Mouse (Mus musculus): ENCODE results near the gene Gm45808. TPM values are rescaled to one million over a fixed set of nuclear protein-coding genes. Genes with fewer than 3 reads are reported as not detected.
"Not testable (repeated sequence)": the region's sequence is repeated elsewhere in the genome, so short reads cannot be mapped to it uniquely, and the experiment has no call there.

The Gm45808 gene
- under 1 TPM; 0.57 to 0.62 TPM for total RNA-seq (2021)
- long read RNA-seq, experiment 1 = 0 reads
- long read RNA-seq, experiment 2 = 0 reads

DNA sequence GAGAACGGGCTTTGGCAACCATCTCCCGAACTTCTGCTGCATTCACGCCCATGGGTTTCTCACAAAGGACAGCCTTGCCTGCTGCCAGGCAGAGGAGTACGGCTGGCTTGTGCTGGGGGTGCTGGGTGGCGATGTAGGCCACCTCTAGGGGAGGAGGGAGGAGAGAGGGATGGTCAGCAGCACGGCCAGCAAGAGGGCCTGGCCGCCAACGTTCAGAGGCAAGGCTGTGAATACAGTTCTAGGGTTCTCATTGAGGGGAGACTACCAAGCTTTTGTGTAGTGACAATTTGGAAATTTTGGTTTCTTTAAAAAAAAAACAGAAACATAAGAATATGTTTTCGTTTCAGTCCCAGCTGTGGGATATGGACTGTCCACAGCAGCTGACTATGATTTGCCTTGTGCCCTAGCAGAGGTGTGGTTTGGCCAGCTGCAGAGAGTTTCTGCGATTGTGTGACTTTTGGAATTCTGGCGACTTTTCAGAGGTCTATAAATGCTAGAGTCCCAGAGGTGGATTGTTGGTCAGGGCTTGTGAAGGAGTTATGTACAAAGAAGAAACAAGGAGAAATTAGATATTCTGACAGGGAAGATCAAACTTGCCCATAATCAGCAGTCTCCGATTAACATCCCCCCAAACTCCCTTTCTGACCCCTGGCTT is at the start of gene Gm45808:
TSS of gene Gm45808 (minus strand) at position 51 of the 655 bp plus-strand sequence.
- no peak for DNase-seq (ENCODE audit: low spot score in 2 of 2)

DNA sequence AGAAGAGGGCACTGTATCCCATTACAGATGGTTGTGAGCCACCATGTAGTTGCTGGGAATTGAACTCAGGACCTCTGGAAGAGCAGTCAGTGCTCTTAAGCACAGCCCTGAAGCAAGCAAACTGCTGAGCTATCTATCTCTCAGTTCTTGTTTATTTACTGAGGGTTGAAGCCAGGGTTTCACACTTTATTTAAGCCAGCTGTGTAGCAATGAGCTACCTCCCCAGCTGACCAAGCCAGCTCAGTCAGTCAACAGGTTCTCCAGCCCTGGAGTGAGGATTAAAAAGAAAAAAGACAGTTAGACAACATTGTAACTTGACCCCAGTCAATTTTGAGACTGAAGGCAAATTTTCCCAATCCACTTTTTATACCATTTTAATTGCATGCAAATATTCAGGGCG is 49.1 kb upstream of the Gm45808 start:
- DNase-seq (ENCODE audit: low spot score in 2 of 2) = no peak

DNA sequence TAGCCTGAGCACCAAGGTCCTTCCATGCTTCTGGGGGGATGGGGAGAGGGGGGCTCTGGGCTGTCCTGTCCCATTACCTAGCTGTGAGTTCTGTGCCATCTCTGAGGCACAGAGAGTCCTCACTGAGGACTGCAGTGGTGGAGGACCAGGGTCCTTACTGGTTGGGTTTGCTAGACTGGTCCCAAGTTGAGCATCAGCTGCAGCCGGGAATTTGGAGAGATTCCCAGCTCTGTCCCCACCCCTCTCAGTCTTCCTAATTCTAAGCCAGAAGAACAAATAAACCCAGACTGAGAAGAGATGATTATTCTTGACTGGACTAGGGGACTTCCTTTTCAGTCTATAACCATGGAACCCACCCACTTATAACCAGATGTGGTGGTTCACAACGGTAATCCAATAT is 44.0 kb upstream of the Gm45808 start:
- DNase-seq (ENCODE audit: low spot score in 2 of 2) = no peak

DNA sequence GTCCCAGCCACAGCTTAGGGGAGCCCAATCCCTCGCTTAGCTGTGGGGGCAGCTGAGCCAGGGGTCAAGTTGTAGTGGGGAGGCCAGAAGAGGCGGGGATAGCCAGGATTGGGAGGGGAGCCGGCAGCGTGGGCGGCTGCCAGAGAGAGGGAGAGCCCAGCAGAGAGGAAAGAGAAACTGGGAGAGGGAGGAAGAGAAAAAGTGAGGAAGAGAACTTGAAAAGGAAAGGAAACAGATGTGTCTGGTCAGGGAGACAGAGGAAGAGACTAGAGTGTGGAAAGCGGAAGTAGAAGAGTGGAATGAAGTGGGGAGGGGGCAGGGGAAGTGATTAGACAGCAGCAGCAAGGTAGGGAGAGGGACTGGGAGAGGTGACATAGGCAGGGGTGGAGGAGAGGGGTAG is 42.9 kb upstream of the Gm45808 start:
- DNase-seq (ENCODE audit: low spot score in 2 of 2) = no peak

DNA sequence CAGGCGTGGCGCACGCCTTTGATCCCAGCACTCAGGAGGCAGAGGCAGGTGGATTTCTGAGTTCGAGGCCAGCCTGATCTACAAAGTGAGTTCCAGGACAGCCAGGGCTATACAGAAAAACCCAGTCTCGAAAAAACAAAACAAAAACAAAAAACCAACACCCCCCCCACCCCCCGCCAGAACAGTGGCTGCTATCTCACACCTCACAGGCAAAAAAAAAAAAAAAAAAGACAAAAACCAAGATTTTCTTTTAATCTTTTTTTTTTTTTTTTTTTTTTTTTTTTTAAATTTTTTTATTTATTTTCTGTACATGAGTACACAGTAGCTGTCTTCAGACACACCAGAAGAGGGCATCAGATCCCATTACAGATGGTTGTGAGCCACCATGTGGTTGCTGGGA is 40.6 kb upstream of the Gm45808 start:
- not testable (repeated sequence) for DNase-seq (ENCODE audit: low spot score in 2 of 2)

DNA sequence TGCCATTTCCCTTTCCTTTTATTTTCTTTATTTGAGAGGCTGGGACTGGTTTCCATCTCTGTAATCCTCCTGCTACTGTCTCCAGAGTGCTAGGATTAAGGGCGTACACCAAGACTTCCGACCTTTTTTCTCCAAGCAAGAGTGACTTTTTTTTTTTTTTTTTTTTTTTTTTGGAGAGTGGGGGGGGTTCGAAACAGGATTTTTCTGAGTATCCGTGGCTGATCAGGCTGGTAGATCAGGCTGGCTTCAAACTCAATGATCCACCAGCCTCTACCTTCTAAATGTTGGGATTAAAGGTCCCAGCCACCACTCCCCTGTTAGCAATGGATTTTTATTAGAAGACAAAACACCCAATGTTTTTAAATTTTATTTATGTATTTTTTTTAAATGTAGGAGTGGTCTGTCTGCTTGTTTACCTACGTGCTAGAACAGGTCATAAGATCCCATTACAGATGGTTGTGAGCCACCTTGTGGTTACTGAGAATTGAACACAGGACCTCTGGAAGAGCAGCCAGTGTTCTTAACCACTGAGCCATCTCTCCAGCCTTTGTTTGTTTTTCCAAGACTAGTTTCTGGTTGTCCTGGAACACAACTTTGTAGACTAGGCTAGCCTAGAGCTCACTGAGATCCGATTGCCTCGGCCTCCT is 40.0 kb upstream of the Gm45808 start:
- DNase-seq (ENCODE audit: low spot score in 2 of 2) = no peak

DNA sequence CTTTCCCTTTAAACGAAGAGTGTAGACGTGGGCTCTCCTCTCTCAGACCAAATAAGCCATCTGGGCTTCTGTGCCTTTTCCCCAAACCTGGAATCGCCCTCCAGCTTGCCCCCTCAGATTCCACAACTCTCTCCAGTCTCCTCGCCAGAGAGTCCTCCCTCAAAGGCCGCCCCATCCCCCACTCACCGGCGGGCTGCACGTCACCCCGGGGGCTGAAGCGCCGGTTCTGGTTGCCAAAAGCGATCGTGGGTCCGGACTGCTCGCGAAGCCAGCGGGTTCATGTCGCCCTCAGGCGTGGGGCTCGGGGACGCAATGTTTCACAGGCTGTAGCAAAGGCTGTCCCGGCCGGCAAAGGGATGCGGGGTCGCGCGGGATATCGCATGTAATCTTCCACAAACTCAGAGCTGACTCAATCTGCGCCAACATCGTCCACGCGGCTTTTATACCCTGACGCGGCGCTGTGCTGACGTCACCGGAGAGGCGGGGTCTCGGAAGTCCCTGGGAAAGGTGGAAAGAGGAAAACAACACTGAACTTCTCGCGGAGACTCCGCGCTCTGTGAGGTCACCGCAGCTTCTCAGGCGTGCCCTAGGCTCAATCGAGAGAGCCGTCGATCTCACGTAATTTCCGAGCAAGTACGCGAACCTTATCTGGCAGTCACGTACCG is 39.3 kb upstream of the Gm45808 start, which contains the start of the genes Ppp1r15a and Plekha4:
TSS of gene Ppp1r15a (minus strand) at position 460 of the 665 bp plus-strand sequence.
TSS of gene Plekha4 (plus strand) at position 522 of the 665 bp plus-strand sequence.
- DNase-seq (ENCODE audit: low spot score in 2 of 2) = peak; percentile 96 to 97

DNA sequence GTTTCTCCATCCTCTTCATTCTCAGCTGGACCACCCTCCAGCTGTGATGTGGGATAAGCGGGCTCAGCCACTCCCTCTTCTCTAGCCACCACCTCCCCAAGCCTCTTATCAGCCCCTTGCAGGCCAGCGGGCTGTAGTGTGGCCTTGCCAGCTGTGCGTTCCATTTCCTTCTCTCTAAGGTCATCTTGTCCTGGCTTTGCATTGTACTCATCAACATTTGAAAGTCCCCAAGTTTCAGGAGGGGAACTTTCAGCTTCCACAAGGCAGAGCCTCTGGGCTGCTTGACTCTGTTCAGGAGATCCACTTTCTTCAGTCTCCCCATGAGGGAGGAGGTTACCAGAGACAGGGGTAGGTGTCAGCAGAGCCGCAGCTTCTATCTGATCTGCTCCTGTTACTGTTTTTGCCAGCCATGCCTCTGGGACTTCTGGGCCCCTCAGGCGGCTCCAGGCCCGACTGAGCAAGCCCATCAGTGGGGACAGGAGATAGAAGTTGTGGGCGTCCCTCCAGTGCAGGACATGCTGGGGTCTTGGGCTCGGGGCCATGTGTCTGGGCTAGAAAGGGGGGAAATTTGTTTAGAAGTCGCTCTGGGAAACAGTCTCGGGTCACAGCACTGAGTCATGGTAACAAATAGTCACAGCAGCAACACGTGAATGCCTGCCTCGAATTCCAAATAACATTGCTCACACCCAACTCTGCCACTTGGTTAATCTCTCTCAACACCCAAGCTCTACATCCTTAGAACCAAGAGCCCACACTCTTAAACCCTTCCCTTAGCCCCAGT is 38.4 kb upstream of the Gm45808 start:
- no peak for DNase-seq (ENCODE audit: low spot score in 2 of 2)

DNA sequence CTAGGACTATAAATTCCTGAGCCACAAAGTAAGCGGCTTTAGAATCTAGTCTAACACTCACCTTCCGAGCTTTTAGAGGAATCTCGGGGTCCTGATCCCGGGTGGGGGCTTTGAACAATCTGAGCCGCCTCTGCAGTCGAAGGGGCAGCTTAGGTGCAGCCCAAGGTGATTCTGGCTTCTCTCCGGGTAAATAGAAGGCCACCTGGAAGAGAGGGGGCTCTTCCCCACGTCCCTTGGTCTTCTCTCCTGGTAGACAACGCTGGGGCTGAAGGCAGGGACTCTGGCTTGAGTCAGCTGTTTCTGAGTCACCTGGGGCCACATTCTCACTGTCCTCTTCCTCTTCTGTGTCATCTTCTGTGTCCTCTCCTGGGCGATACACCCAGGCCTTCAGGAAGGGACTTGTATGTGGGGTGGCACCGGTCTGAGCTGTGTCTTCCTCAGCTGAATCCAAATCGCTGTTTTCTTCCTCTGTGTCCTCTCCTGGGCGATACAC is 37.1 kb upstream of the Gm45808 start:
- no peak for DNase-seq (ENCODE audit: low spot score in 2 of 2)

DNA sequence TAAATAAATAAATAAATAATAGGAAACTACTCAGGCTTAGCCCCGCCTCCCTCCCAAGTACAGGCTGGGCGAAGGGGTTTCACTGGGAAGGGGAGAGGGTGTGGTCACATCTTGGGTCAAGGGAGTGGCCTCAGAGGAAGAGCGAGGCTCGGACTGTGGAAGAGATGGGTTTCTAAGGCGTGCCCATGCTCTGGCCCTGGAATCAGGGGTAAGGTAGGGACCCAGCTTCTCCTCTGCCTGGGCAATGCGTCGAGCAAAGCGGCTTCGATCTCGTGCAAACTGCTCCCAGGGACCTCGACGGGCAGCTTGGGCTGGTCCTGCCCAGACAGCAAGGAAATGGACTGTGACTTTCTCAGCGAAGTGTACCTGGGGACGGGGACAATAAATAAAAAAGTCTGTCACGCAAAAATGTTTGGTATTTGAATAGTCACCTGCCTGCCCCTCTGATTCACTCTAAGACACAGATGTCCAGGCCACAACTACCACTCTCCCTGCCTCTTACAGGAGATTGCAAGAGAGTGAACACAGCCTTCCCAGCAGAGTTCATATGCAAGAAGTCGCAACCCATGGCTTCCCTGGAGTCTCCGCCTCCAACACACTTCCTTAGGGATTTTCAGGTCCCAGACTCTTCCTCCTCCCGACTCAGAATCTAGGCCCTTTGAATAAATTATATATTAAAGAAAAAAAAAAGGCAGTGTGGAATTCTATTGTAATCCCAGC is 36.5 kb upstream of the Gm45808 start:
- no peak for DNase-seq (ENCODE audit: low spot score in 2 of 2)

DNA sequence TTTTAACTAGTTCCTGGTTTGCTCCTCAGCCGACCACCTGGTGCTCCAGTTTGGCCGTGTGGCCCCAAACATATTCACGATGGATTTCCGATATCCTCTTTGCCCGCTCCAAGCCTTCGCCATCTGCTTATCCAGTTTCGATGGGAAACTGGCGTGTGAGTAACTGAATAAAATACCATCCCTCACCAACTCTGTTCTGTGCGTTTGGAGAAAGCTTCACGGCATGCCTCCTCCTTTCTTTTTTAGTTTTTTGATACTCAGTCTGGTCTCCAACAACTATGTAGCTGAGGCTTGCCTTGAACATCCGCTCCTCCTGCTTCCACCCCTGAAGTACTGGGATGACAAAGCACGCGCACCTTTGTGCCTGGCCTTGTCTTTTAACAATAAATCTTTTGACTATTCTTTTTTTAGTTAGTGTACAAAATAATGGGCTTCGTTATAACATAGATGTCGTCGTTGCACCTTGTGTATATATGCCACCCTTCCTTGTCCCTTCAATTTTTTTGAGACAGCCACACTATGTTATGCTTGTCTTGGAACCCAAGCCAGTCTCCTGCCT is 35.7 kb upstream of the Gm45808 start:
- DNase-seq (ENCODE audit: low spot score in 2 of 2) = no peak

DNA sequence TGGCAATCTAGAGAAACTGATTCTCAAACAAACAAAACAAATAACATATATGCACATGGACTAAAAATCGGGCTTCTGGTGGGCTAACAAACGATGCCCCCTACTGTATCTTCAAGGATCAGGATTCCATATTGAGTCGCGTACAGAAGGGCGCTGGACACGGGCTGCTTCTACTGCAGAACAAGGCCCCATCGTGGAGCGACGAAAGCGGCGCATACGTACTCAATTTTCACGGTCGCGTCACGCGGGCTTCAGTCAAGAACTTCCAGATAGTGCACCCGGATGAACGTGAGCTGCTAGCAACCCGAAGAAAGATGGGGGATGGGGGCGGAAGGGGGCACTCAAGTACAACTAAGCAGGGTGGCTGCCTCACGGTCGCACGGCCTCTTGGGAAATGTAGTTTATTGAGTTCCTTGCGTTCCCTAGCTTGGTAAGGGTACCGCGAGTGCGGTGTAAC is 35.1 kb upstream of the Gm45808 start:
- DNase-seq (ENCODE audit: low spot score in 2 of 2) = peak; percentile 85 to 92

DNA sequence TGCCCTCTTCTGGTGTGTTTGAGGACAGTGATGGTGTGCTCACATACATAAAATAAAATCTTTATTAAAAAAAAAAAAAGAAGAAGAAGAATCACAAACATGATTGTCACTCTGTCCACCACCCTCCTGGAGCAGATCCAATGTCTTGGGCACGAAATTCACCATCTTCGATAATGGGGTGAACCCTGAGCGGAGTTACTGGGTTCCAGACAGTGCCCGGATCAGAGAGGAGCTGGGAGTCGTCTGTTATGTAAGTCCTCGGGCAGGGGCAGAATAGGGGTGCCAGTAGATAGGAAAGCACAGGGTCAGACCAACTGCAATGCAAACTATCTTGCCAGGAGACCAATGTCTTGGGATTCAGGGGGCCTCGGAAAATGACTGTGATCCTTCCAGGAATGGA is 34.0 kb upstream of the Gm45808 start:
- DNase-seq (ENCODE audit: low spot score in 2 of 2) = no peak

DNA sequence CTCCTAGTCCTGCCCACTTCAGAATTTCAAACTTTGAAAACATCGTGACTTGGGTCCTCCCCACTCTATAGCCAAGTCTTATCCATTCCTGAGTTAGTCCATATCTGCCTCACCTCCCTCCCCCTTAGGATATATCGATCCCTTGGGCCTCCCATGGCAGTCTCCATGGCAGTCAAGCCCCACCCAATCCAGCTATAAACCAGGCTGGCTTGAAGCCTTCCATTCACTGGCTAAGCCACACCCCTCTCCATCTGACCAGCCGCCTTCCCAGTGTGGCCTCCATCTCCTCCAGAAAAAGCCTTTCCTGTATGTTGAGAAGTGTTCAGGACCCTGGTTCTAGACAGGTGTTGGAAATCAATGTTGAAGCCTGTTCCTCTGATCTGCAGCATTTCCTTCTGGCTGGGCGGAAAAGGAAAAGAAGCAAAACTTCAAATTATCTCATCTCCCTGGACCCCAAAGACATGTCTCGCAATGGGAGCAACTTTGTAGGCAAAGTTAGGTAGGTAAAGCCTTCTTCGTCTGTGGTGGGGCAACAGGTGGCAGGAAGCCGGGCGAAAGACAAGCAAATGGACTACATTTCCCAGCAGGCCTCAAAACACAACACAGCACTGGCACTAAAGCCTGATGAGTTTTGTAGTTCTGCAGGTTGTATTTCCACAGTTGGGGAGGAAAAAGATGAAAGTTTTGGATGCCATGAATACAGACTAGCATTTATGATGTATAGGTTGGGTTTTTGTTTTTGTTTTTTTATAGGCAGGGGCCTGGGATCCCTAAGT is 32.9 kb upstream of the Gm45808 start:
- no peak for DNase-seq (ENCODE audit: low spot score in 2 of 2)

DNA sequence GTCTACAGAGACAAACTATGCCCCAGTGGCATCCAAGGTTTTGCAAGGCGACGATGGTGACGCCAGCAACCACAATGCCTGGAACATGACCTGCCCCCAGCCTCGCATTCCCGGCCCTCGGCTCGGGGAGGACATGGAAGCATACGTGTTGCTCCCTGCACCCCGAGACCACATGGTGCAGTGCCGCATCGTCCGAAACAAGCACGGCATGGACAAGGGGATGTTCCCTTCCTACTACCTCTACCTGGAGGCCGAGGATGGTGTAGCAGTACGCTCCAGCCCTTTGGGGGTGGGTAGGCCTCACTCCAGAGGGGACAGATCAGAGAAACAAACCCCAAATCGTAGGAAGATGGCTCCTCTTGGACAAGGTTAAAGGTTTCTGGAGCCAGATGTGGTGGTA is 32.0 kb upstream of the Gm45808 start:
- DNase-seq (ENCODE audit: low spot score in 2 of 2) = no peak

DNA sequence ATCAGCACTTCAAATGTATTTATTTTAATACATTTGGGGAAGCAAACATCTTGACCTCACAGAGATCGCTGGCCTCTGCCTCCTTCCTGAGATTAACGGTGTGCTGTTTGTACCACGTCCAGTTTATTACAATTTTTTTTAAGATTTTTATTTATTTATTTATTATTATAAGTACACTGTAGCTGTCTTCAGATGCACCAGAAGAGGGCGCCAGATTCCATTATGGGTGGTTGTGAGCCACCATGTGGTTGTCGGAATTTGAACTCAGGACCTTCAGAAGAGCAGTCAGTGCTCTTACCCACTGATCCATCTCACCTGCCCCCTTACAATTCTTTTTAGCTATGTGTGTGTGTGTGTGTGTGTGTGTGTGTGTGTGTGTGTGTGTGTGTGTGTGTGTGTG is 30.2 kb upstream of the Gm45808 start:
- not testable (repeated sequence) for DNase-seq (ENCODE audit: low spot score in 2 of 2)

DNA sequence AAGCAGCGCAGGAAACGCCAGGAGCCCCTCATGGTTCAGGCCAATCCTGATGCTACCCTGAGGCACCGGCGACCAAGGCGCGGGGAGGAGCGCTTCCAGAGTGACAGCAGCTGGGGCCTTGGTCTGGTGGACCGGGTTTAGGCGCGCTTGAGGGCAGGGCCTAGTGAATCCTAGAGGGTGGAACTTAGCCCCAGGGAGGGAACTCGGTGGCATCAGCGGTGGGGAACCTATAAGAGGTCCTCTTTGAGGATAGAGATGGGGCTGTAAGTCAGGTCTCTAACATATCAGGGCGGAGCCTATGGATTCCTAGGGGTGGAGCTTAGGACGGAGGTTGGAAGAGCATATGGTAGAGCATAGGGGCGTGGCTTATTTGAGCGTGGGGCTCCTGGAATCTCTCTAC is 28.8 kb upstream of the Gm45808 start:
- DNase-seq (ENCODE audit: low spot score in 2 of 2) = no peak

DNA sequence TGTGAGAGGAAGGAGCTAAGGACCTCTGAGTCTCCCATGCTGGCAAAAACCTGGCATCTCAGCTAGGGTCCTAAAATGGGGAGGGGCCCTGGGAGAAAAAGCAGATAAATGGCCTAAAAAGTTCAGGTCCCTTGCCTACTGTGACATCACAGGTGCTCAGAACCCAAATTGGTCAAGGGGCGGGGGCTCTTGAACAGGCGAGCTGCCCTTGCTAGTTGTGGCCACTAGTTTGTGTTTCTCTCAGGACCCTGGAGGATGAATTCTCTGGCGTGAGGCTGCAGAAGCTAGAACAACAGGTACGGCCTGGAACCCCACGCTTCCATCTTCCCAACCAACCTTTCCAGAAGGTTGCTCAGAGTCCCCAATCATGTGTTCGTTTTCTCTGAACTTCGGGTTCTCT is 27.8 kb upstream of the Gm45808 start:
- no peak for DNase-seq (ENCODE audit: low spot score in 2 of 2)

Data from layer of hippocampus, postnatal 14 days (tissue).